Mouse (Mus musculus): ENCODE measurements around the gene R3hdm2. TPM values are rescaled to one million over a fixed set of nuclear protein-coding genes. Genes with fewer than 3 reads are reported as not detected.

Gene R3hdm2
- polyA plus RNA-seq, 1 experiment, result 47.2 TPM

DNA sequence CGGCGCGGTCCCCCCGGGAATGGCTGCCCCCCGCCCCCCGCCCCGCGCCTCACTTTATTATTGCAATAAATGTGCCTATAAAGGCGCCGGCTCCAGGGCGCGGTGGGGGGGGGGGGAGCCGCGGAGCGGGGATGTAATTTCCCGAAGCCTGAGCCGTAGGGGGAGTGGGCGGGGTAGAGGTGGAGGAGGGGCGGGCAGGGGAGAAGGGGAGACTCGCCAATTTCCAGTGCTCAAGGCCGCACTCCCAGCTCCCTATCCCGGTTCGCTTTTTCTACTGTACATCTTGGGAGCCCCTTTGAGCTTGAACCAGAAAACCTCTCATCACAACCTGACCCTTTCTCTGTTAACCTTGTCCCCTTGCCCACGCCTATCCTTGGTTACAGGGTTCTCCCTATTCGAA lies 150.8 kb downstream of the R3hdm2 start:
- DNase-seq (ENCODE audit: low read depth, low spot score), result no peak
- 3% methylated on average over 25 of the region's 25 CpGs for WGBS

DNA sequence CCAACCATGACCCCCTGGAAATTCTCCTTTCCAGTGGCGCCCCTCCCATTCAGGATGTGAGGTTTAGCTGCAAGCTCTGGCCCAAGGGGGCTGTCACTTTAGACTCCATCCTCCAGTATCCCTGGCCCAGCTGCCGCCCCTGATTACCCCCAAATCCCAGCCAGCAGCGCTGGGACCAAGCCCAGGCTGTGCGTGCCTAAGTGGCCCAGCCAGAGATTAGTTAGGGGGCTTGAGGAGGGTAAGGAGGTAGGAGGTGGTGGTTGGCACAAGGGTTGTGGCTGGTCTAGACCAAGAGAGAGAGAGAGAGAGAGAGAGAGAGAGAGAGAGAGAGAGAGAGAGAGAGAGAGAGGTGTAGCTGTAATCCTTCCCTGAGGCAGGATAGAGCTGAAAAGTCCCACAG lies 151.4 kb downstream of the R3hdm2 start:
- 17% methylated on average over 4 of the region's 4 CpGs for WGBS
- no peak for DNase-seq (ENCODE audit: low read depth, low spot score)

DNA sequence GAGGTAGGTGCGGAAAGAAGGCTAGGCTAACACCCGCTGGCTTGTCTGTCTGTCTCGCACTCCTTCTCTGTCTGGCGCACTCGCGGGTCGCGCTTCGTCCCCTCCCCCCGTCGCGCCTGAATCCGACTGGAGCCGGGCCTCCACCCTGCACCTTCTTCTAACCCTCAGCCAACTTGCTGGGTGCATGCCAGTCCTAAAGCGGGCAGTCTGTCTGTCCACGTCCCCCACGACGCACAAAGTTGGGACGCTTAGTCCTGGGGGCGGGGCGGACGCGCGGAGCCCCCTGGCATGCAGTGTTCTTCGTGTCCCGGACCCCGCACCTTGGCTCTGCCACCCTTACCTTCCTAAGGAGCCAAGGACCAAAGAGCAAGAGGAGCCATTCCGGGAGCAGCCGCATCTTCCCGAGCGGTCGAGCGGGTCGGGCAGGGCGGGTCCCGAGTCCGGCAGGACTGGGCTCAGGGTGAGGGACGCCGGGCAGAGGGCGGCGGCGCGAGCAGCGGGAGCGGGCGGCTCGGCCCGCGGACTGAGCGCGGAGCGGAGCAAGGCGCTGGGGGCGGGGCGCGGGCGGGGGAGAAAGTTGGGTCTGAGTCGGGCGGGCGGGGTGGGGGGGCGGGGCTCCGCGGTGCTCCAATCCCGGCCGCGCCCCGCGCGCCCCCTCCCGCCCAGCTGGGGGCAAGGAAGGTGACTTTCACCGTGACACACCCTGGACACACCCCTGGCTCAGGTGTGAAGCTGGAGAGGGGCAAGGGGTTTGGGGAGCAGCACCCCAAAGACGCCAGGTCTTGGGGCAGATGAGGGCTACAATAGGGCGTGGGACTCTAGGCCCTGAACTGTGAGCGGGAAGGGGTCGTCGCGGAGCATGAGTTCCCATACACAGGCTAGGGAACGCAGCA lies 154.2 kb downstream of the R3hdm2 start, which contains the start of gene Nxph4:
Gene Nxph4 (minus strand): TSS at position 524 of the 893 bp plus-strand sequence.
- no peak for DNase-seq (ENCODE audit: low read depth, low spot score)
- WGBS, result under 1% methylated on average over 70 of the region's 78 CpGs

DNA sequence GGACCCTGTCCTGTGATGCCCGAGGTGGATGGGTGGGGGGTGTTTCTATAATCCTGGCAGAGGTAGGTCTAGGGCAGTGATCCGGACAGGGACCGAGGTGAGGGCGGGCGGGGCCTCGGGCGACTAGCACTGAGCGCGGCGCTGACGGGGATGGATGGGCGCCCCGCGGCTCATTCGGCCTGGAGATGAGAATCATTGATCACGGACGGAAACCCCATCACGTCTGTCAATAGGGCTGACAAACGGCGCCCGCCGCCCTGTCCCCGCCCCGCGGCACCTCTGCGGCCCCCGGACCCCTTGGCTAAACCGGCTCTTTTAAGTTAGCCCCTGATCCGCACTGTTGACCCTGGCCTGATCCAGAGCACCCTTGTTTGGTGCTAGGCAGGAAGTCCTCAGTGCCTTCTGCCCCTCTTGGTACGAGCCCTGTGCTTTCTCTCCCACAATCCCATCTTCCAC lies 154.8 kb downstream of the R3hdm2 start:
- DNase-seq (ENCODE audit: low read depth, low spot score), result no peak
- 3% methylated on average over 30 of the region's 30 CpGs for WGBS

DNA sequence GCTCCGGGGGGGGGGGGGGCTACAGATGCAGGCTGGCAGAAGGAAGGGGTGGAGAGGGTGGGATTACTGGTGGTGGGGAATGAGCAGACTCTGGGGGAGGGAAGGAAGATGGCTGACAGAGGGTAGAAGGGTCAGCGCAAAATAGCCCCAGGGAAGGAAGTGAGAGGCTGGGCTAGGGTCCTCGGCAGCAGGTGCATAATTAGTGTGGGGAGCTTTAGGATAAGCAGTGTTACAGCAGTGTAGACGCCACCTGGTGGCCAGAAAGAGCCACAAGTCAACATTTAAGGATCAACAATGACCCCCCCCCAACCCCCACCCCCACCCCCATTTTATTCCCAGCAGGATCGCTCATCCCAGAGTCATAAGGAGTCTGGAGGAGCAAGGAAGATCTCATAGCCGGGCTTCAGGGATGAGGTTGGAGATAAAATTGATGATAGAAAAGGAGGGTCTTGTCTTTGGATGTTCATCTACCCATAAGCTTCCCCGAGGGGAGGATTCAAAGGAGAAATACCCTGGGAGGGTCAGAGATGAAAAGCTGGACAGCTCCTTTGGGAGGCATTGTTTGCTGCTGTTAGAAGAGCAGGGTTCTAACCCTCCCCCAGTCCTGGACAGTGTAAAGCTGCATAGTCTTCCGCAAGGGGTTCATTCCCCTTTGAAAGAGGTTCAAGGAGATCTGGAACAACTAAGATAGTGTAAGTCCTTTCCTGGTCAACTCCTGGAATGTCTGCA lies 156.6 kb downstream of the R3hdm2 start:
- 16% methylated on average over 8 of the region's 8 CpGs for WGBS
- no peak for DNase-seq (ENCODE audit: low read depth, low spot score)

DNA sequence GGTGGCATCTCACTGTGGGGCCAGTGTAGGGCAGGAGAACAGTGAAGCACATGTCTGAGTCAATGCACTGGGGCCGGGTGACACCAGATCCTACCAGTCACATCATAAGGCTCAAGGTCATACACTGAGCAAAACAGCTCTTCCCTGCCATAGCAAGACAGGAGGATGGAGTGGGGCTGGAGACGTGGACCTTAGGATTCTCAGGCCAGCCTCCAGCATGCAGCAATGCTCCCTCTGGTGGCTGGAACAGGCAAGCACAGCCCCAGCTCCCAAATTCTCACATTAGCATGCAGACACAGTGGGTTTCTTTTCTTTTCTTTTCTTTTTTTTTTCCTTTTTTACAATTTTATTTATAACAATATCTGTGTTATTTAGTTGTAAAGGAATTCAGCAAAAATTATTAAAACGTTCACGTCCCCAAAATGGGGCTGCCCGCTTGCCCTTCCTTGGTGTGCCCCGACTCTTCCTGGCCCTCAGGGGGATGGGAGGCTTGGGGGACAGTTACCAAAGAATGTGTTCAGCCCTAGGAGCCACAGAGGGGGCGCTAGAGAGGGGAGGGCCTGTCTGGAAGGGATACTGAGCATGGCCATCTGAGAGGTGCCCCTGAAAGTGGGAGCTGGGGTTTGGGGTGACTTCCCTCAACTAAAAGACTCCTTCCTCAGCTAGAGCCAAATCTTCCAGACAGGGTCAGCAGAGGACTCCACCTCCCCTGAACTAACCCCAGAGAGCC lies 157.9 kb downstream of the R3hdm2 start:
- no peak for DNase-seq (ENCODE audit: low read depth, low spot score)
- WGBS, result 34% methylated on average over 7 of the region's 7 CpGs

DNA sequence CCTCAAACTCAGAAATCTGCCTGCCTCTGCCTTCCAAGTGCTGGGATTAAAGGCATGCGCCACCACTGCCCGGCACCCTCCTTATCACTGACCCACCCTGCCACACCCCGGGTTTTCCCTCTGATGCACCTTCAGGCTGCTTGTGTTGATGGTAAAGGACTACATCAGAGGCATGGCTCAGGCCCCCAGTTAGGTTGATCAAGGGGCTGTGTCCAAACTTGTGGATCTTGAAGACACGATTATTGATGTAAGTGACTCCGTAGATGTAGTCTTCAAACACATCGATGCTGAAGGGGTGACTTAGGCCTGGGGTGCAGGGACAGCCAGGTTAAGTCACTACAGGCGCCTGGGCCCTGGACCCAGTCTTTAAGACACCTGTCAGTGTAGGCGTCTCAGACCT lies 161.4 kb downstream of the R3hdm2 start:
- DNase-seq (ENCODE audit: low read depth, low spot score), result no peak
- WGBS, result 88% methylated on average over 8 of the region's 8 CpGs

DNA sequence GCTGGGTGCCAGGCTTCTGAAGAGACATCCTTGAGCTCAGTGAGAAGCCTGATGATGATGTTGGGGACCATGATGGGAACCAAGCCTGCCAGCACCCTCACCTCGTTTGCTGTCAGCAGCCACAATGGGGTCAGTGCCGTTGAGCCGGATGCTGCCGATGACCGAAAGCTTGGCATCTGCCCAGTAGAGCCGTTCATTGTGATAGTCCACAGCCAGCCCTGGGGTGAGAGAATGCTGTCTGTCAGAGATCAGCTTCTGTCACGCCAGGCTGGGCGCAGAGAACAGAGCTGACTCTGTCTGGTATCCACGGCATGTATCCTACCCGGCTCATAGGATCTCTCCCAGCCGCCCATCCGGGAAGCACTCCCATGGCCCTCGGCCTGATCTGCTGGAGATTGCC lies 162.0 kb downstream of the R3hdm2 start:
- DNase-seq (ENCODE audit: low read depth, low spot score), result no peak

DNA sequence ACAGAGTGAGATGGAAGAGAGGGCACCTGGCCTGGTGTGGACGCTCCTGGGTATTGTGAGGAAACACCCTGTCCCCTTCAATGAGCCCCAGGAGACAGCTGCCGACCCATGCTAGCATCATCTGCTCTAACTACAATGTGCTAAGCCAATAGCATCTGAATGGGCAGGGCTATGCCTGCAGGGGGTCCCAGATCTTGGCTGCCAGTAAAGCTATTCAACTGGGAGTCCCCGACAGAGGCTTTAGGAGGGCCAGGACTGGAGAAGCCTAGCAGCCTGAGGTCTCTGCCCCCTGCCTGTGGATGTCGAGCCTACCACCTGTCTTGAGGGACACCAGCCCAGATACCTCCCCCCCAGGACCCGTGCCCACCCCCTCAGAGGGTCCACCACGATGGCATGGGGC lies 162.6 kb downstream of the R3hdm2 start:
- no peak for DNase-seq (ENCODE audit: low read depth, low spot score)
- 69% methylated on average over 6 of the region's 6 CpGs for WGBS

More for the DNA sequence above, 162.0 kb downstream of the R3hdm2 start:
- 87% methylated on average over 13 of the region's 13 CpGs for WGBS

DNA sequence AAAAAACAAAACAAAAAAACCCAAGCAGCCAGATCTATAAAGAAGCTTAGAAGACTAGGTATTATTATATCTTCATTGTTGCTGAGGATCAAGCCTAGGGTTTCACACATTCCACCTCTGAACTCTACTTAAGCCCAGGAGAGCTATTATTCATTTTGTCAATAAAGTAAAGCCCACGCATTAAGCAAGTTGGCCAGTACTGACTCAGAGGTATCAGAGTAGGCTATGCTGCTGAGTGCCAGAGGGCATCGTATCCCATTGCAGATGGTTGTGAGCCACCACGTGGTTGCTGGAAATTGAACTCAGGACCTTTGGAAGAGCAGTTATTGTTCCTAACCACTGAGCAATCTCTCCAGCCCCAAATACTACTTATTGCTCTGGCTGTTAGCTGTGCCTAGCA lies 163.8 kb downstream of the R3hdm2 start:
- no peak for DNase-seq (ENCODE audit: low read depth, low spot score)
- WGBS, result 83% methylated on average over 3 of the region's 3 CpGs

DNA sequence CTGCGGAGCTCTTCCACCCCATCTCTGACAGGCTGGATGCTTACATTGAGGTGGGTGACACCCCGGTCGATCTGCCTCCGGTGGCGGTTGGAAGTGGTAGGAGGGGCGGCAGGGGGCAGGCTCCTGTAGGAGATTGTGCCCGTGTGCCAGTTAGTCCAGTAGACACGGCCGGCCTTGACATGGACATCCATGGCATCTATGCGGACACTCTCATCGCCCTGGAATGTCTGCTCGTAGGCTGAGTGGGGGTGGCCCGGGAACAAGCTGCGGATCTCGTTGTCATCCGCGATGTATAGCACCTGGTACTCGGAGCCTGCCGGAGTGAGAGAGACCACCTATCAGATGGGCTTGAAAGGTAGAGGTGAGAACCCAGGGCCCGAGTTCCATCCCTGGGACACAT lies 164.2 kb downstream of the R3hdm2 start:
- DNase-seq (ENCODE audit: low read depth, low spot score), result no peak
- WGBS, result 89% methylated on average over 20 of the region's 20 CpGs

DNA sequence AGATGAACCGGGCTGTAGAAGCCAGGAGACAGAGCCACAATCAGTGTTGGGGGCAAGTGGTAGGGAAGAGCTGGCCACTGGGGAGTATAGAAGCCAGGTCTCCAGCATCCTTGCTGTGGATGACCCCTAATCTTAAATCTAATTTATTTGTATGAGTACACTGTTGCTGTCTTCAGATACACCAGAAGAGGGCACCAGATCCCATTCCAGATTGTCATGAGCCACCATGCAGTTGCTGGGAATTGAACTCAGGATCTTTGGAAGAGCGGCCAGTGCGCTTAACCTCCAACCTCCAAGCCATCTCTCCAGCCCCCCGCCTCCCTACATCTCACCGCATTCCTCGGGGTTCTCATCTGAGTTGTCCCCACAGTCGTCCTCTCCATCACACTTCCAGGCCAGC lies 166.4 kb downstream of the R3hdm2 start:
- WGBS, result 91% methylated on average over 7 of the region's 7 CpGs
- DNase-seq (ENCODE audit: low read depth, low spot score), result no peak

DNA sequence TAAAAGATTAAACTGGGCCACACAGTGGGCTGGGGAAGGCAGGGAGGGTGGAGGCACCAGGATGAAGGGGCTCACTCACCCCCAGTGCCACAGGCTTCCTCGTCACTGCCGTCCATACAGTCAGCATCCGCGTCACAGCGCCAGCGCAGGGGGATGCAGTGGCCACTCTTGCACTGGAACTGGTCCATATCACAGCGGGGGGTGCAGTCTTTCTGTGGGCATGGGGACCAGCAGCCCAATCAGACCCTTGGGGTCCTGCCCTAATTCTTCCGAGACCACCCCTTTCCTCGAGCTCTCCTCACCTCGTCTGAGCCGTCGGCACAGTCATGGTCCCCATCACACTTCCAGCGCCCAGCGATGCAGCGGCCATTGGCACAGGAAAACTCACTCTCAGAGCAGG lies 168.1 kb downstream of the R3hdm2 start:
- WGBS, result 96% methylated on average over 15 of the region's 15 CpGs
- no peak for DNase-seq (ENCODE audit: low read depth, low spot score)

Other genes with a start within 250 kb of the R3hdm2 start
- gene B4galnt1, start 215.1 kb upstream of the R3hdm2 start, polyA plus RNA-seq (2012; rRNA removed), result 247 and 361 TPM in 2 replicates
- 0.41 and 0.90 TPM in 2 replicates for gene Slc26a10, start 199.7 kb upstream of the R3hdm2 start, polyA plus RNA-seq (2012; rRNA removed)
- gene Arhgef25, start 190.2 kb upstream of the R3hdm2 start, polyA plus RNA-seq (2012; rRNA removed), result 16.0 and 20.5 TPM in 2 replicates
- 38.0 and 47.9 TPM in 2 replicates for gene Dtx3, start 184.6 kb upstream of the R3hdm2 start, polyA plus RNA-seq (2012; rRNA removed)
- gene Pip4k2c, start 168.7 kb upstream of the R3hdm2 start, polyA plus RNA-seq (2012; rRNA removed), result 38.9 and 42.6 TPM in 2 replicates
- 1.2 and 2.0 TPM in 2 replicates for gene Kif5a, start 117.0 kb upstream of the R3hdm2 start, polyA plus RNA-seq (2012; rRNA removed)
- gene Dctn2, start 114.0 kb upstream of the R3hdm2 start, polyA plus RNA-seq (2012; rRNA removed), result 181 and 201 TPM in 2 replicates
- 27.9 and 36.8 TPM in 2 replicates for gene Mbd6, start 91.3 kb upstream of the R3hdm2 start, polyA plus RNA-seq (2012; rRNA removed)
- gene Mars, start 68.5 kb upstream of the R3hdm2 start, polyA plus RNA-seq (2012; rRNA removed), result 43.8 and 63.0 TPM in 2 replicates
- gene Arhgap9, start 58.4 kb upstream of the R3hdm2 start, polyA plus RNA-seq (2012; rRNA removed), result 10.0 and 11.3 TPM in 2 replicates
- gene Gli1, start 38.4 kb upstream of the R3hdm2 start, polyA plus RNA-seq (2012; rRNA removed), result 5.1 and 8.9 TPM in 2 replicates
- not detected in 2 replicates for gene Inhbe, start 25.9 kb upstream of the R3hdm2 start, polyA plus RNA-seq (2012; rRNA removed)
- not detected in 2 replicates for gene Inhbc, start 9.9 kb upstream of the R3hdm2 start, polyA plus RNA-seq (2012; rRNA removed)
- 0.66 and 1.6 TPM in 2 replicates for gene Stac3, start 121.4 kb downstream of the R3hdm2 start, polyA plus RNA-seq (2012; rRNA removed)
- 6.0 and 6.1 TPM in 2 replicates for gene Ndufa4l2, start 134.6 kb downstream of the R3hdm2 start, polyA plus RNA-seq (2012; rRNA removed)
- 59.0 and 62.5 TPM in 2 replicates for gene Shmt2, start 142.1 kb downstream of the R3hdm2 start, polyA plus RNA-seq (2012; rRNA removed)
- gene Nxph4, start 154.2 kb downstream of the R3hdm2 start, polyA plus RNA-seq (2012; rRNA removed), result 0.22 and 0.25 TPM in 2 replicates
- gene Lrp1, start 240.8 kb downstream of the R3hdm2 start, polyA plus RNA-seq (2012; rRNA removed), result 118 and 125 TPM in 2 replicates

Measured in large intestine, adult 2 months (tissue).